Mouse (Mus musculus) megakaryocyte, embryonic 14.5 days (primary cell): ENCODE data around the gene Hjurp.

Experiments used
- FLI1 ChIP-seq: IDR thresholded peaks from 2 replicates; pipeline ENCODE4 v1.6.1; 2012; ENCODE audit warnings: low read length, inconsistent platforms, mixed read lengths
- GATA1 ChIP-seq: IDR thresholded peaks from 3 replicates; pipeline ENCODE4 v1.6.1; 2012; ENCODE audit warnings: mixed read lengths, low read length, inconsistent platforms, borderline replicate concordance

GRCm38 (mm10) chr1:88229566-88229965 is 47.9 kb downstream of the Hjurp start:
- TF ChIP-seq GATA1 (no peak), FLI1 (no peak)
